Mouse (Mus musculus): ENCODE data around the gene Atxn7l3b.

The Atxn7l3b gene

DNA sequence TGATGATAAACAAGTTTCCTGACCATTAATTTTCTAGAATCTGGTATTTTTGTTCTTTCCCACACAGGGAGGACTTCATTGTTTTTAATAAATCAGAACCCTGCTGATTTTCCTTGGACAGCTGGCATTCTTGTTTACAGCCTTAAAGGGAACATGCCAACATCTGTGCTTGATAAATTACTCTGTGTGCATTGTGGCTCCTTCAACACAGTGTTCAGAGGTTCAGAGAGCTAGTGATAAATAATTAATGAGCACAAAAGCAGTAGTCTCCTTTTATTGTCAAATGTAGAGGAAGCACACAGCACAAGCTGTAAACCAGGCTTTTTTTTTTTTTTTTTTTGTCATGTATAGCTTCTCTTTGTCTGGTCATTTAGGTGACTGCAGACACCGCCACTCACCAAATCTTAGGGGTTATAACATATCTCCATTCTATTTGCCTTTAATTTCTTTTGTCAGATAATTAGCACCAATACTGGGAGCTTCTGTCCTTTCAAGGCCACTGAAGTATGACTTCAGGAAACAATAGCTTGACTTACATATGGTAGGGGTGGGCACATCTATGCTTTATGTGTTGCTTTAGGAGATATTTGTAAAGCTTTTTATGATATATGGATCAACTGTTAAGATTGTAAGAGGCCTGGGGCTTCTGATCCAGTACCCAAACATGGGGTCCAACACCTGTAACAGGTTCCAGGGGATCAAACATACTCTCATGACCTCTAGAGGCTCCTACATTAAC lies 52.0 kb downstream of the Atxn7l3b start:
- DNase-seq (ENCODE audit: low spot score in 2 of 2): no peak

All from cerebellum, postnatal 4 days (tissue).